Mouse (Mus musculus) spleen, adult 18-20 months (tissue): ENCODE measurements around the gene Slc13a1.

Experiments
- DNase-seq, 2 experiments: peaks; one replicate each; pipeline ENCODE4 v3.0.0; 2022; ENCODE audit warnings: mixed read lengths in 2 of 2

The Slc13a1 gene

DNA sequence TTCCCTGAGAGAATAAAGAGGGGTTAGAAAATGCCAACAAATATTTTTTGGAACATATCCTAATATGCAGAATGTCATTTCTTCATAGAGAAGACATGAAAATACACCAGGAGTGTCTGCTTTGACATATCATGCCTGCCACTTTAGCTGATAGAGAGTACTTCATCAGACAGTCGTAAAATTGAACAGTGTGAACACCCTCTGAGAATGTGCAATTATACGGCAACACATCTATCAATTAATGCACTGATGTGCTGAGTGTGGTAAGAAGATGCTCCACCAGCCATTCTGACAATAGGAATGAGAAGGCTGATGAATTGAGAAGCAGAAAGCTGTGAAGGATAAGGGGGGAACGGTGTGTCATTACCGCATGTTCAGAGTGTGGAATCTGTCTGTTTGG lies 95.1 kb downstream of the Slc13a1 start:
- DNase-seq = no peak

DNA sequence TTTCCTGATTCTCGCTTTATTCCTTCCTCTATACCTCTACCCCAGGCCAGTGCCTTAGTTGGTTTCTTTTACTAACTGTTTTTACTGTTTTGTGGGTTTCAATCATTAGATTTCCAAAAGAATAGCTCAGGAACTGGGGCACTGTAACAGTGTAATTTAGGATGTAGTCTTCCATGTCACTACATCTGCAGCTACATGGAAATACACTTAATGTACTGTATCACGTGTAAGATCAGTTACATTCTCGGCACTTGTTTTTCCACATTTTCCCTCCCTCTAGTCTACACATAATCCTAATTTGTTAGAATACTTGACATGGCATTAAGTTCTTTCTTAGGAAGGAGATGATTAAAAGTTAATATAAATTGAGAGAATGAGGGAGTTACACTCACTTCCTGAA lies 108.1 kb downstream of the Slc13a1 start:
- no peak for DNase-seq

DNA sequence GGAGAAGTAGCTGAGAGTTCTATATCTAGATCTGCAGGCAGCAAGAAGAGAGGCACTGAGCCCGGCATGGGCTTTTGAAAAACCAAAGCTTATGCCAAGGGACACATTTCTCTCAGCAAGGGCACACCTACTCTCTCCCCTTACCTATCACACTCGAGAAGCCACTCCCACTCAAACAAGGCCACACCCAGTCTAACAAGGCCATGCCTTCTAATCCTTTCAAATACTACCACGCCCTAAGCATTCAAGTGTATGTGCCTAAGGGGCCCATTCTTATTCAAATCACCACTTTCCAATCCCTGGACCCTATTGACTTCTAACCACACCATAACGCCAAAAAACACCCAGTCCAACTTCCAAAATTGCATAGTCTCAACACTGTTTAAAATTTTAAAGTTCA lies 112.8 kb downstream of the Slc13a1 start:
- no peak for DNase-seq

DNA sequence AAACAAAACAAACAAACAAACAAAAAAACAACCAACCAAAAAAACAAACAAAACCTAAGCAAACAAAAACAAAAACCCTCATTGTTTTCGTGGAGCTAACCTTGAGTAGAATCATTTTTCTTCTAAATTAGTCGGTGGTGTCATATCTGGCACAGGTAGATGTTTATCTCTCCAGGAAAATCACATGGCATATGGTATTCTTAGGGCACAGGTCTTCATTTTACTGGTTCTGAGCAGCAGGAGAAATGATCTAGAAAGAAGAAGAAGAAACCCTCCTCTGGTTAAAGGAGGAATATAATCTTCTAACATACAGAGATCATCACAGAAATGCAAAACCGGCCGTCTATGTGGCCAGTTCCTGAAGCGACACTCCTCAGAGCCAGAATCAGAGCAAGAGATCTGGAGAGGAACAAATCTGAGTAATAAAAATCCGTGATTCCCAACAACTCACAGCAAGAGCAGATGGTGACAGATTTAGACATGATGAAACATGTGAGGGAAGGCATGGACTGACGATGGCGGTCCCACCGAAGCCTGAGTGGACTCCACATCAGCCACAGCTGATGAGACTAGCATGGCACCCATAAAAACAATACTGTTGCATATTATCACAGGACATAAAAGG lies 113.7 kb downstream of the Slc13a1 start:
- DNase-seq = no peak

DNA sequence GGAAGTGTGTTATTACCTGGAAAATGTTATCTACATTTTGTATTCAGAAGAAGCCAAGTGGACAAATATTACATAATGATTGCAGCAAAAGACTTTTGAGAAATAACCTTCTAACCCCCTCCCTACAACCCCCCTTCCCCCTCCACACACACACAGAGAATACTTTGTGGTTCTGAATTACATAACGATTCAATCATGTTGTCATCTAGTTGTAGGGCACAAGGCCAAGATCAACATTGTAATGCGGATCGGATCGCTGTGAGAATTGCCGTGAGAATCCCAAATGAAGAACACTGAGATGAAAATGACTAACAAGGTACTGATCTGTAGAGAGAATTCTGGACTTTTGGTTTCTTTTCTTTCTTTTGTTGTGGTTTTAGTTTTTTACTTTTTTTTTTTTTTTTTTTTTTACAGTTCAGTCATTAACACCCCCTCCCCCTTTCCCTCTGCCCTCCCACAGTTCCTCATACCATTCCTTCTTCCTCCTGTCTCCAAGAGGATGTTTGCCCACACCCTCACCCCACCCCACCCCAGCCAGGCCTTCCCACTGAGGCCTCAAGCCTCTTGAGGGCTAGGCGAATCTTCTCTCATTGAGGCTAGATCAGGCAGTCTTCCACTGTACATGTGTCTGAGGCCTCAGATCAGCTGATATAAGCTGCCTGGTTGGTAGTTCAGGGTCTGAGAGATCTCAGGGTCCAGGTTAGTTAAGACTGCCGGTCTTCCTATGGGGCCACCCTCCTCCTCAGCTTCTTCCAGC lies 120.7 kb downstream of the Slc13a1 start:
- DNase-seq = no peak

DNA sequence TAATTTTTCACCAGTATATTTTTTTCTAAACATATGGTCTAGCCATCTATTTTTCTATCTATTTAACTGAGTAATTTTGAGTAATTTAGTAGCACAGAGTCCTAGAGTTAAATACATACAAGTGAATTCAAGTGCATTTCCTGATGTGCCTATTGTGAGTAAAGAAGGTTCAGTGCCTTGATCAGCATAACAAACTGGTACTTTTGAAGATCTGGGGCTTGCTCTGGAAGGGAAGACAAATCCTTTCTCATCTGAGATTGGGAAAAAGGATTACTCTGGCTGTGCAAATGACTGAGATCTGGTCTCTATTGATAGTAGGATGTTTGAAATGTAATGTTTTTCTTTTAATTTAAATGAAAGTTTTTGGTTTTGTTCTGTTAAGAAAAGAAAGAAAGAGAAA lies 124.4 kb downstream of the Slc13a1 start:
- DNase-seq = no peak
